Mouse (Mus musculus): ENCODE results near the gene Pde7b.

DNA sequence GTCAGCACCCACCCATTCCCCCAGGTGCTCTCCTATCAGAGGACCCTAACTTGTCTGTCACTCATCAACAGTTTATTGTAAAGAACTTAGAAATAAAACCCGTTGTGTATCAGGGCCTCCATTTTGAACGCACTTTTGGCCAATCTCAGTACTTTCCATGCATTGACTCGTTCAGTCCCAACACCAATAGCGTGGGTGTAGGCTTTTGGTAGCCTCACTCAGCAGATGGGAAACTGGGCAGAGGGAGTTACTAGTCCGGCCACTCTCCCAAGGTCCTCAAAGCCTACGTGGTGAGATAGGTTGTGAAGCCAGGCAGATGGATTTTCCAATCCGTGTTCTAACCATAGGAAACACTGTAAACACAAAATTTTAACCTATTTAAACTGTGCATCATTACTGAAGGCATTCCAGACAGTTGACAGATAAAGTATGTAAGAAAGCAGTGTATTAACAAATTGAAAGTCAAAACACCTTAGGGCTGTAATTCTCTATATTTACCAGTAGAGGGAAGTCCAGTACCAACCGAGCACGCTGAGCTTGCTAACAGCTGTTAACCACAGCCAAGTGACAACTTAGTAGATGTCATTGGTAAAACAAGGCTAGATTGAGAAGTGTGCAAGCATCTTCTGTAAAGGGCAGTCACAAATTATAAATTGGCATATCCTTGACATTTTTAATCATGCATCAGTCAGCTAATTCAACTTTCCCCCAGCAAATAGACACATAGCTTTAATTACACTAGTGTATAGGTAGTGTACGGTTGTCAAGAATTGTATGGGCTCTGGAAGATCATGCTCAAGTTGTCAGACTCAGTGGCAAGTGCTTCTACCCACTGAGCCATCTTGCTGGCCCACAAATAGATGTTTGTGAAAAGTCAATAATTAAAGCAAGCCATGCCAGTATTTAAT lies 363.1 kb downstream of the Pde7b start:
- TF ChIP-seq POLR2A (IDR thresholded peaks at IDR 0.05; ENCODE audit: low read depth, low read length) (no peak), CTCF (conservative IDR thresholded peaks at IDR 0.05; ENCODE audit: insufficient read depth, insufficient read length, low read depth, low read length) (peak; percentile 67)
